Mouse (Mus musculus) lung, postnatal 0 days (tissue): ENCODE results near the gene Ly6g6e.

Source experiments
- CTCF ChIP-seq: IDR thresholded peaks from 2 replicates; pipeline ENCODE4 v1.5.1; 2016; ENCODE audit warnings: antibody characterized with exemption, mild to moderate bottlenecking
- EP300 ChIP-seq: IDR thresholded peaks from 2 replicates; pipeline ENCODE4 v1.6.1; 2016; ENCODE audit warnings: antibody characterized with exemption, mild to moderate bottlenecking, control low read depth

- TF ChIP-seq CTCF (no peak), EP300 (no peak)
Observed at GRCm38 (mm10) chr17:35076507-35077176, at the start of gene Ly6g6e.
